Mouse (Mus musculus): ENCODE data around the gene Scgn. TPM values are rescaled to one million over a fixed set of nuclear protein-coding genes. Genes with fewer than 3 reads are reported as not detected.
A peak's percentile ranks its signal among the peaks of the same experiment; 100 is the strongest.

Scgn gene
- polyA plus RNA-seq, 1 experiment from 2014 or later, result not detected

GRCm38 (mm10) chr13:23933421-23934210 is 57.4 kb downstream of the Scgn start, which contains the start of gene Hist1h2ba:
Gene Hist1h2ba, minus strand, starts transcription at chr13:23934156.
- Histone ChIP-seq H3K9ac (replicated peaks; ENCODE audit: low read depth) (no peak within 1 kb of the TSS), H3K4me3 (ENCODE audit: low read depth, low read length) (no peak within 1 kb of the TSS), H3K27me3 (replicated peaks; ENCODE audit: insufficient read depth, low read length) (no peaks in the 10 kb centered on the region), H3K36me3 (ENCODE audit: insufficient read depth, low read length) (no peaks in the 10 kb centered on the region), H3K9me3 (ENCODE audit: low read length) (no peaks in the 10 kb centered on the region), H3K4me2 (replicated peaks; ENCODE audit: low read depth, low read length) (no peak within 1 kb of the TSS), H3K27ac (ENCODE audit: low read length) (no peak within 1 kb of the TSS), H3K4me1 (ENCODE audit: insufficient read depth, low read depth, low read length) (no peaks in the 10 kb centered on the region)
- TF ChIP-seq EP300 (IDR thresholded peaks at IDR 0.05), result no peak
- no peak for TF ChIP-seq CTCF (IDR thresholded peaks at IDR 0.05)
- 90% methylated on average over 33 of the region's 39 CpGs for WGBS
- no peak for ATAC-seq
- DNase-seq (ENCODE audit: low spot score), result no peak

GRCm38 (mm10) chr13:23930904-23931303 is 60.1 kb downstream of the Scgn start:
- H3K4me2 ChIP-seq (replicated peaks; ENCODE audit: low read depth, low read length), result peak overlapping the region; percentile 19; the same call in 1 of the 2 replicates
- H3K4me1 ChIP-seq (ENCODE audit: insufficient read depth, low read depth, low read length), result no peaks in the 10 kb centered on the region; the same call in 1 of the 2 replicates
- 63% methylated on average over 11 of the region's 11 CpGs for WGBS
- no peaks in the 10 kb centered on the region for H3K27me3 ChIP-seq (replicated peaks; ENCODE audit: insufficient read depth, low read length)
- TF ChIP-seq EP300 (IDR thresholded peaks at IDR 0.05), result no peak
- TF ChIP-seq CTCF (IDR thresholded peaks at IDR 0.05), result 0 out of 2 replicates have a peak, but pooled peaks have one; percentile 1
- DNase-seq (ENCODE audit: low spot score), result peak; percentile 36
- peak; percentile 61 for ATAC-seq
- H3K9me3 ChIP-seq (ENCODE audit: low read length), result no peaks in the 10 kb centered on the region
- no peaks in the 10 kb centered on the region for H3K36me3 ChIP-seq (ENCODE audit: insufficient read depth, low read length)
- no peak overlapping the region for H3K27ac ChIP-seq (ENCODE audit: low read length)
- no peak overlapping the region for H3K9ac ChIP-seq (replicated peaks; ENCODE audit: low read depth)
- H3K4me3 ChIP-seq (ENCODE audit: low read depth, low read length), result no peak overlapping the region

- H3K27ac ChIP-seq (ENCODE audit: low read length), result no peak overlapping the region
- H3K9ac ChIP-seq (replicated peaks; ENCODE audit: low read depth), result no peak overlapping the region
- H3K4me1 ChIP-seq (ENCODE audit: insufficient read depth, low read depth, low read length), result no peaks in the 10 kb centered on the region; the same call in 1 of the 2 replicates
- no peak overlapping the region for H3K4me3 ChIP-seq (ENCODE audit: low read depth, low read length)
- H3K9me3 ChIP-seq (ENCODE audit: low read length), result no peaks in the 10 kb centered on the region
- ATAC-seq (no peak), DNase-seq (ENCODE audit: low spot score) (no peak)
- peak overlapping the region; percentile 19; the same call in 1 of the 2 replicates for H3K4me2 ChIP-seq (replicated peaks; ENCODE audit: low read depth, low read length)
- WGBS, result 68% methylated on average over 9 of the region's 9 CpGs
- no peak for TF ChIP-seq CTCF (IDR thresholded peaks at IDR 0.05)
- TF ChIP-seq EP300 (IDR thresholded peaks at IDR 0.05), result no peak
- no peaks in the 10 kb centered on the region for H3K36me3 ChIP-seq (ENCODE audit: insufficient read depth, low read length)
- no peaks in the 10 kb centered on the region for H3K27me3 ChIP-seq (replicated peaks; ENCODE audit: insufficient read depth, low read length)
Observed at GRCm38 (mm10) chr13:23930461-23930860, 60.6 kb downstream of the Scgn start.

- ATAC-seq (peak; percentile 95), DNase-seq (ENCODE audit: low spot score) (peak; percentile 79)
- TF ChIP-seq EP300 (IDR thresholded peaks at IDR 0.05) (peak; percentile 72), CTCF (IDR thresholded peaks at IDR 0.05) (peak; percentile 25)
- H3K36me3 ChIP-seq (ENCODE audit: insufficient read depth, low read length), result no peaks in the 10 kb centered on the region
- H3K27ac ChIP-seq (ENCODE audit: low read length), result peak overlapping the region; percentile 20; the same call in 1 of the 2 replicates
- H3K4me1 ChIP-seq (ENCODE audit: insufficient read depth, low read depth, low read length), result no peaks in the 10 kb centered on the region; the same call in 1 of the 2 replicates
- peak overlapping the region; percentile 33 for H3K4me2 ChIP-seq (replicated peaks; ENCODE audit: low read depth, low read length)
- no peak overlapping the region for H3K4me3 ChIP-seq (ENCODE audit: low read depth, low read length)
- H3K9ac ChIP-seq (replicated peaks; ENCODE audit: low read depth), result no peak overlapping the region
- no peaks in the 10 kb centered on the region for H3K27me3 ChIP-seq (replicated peaks; ENCODE audit: insufficient read depth, low read length)
- WGBS, result 23% methylated on average over 3 of the region's 3 CpGs
- no peaks in the 10 kb centered on the region for H3K9me3 ChIP-seq (ENCODE audit: low read length)
Observed at GRCm38 (mm10) chr13:23928637-23929036, 62.4 kb downstream of the Scgn start.

GRCm38 (mm10) chr13:23925792-23926191 is 65.2 kb downstream of the Scgn start:
- H3K4me2 ChIP-seq (replicated peaks; ENCODE audit: low read depth, low read length), result no peak overlapping the region
- DNase-seq (ENCODE audit: low spot score) (no peak), ATAC-seq (no peak)
- H3K4me3 ChIP-seq (ENCODE audit: low read depth, low read length), result no peak overlapping the region
- no peaks in the 10 kb centered on the region for H3K27me3 ChIP-seq (replicated peaks; ENCODE audit: insufficient read depth, low read length)
- no peak overlapping the region for H3K9ac ChIP-seq (replicated peaks; ENCODE audit: low read depth)
- TF ChIP-seq CTCF (IDR thresholded peaks at IDR 0.05), result no peak
- no peak for TF ChIP-seq EP300 (IDR thresholded peaks at IDR 0.05)
- 79% methylated on average over 2 of the region's 2 CpGs for WGBS
- H3K27ac ChIP-seq (ENCODE audit: low read length), result no peak overlapping the region
- H3K4me1 ChIP-seq (ENCODE audit: insufficient read depth, low read depth, low read length), result no peaks in the 10 kb centered on the region; the same call in 1 of the 2 replicates
- H3K36me3 ChIP-seq (ENCODE audit: insufficient read depth, low read length), result no peaks in the 10 kb centered on the region
- H3K9me3 ChIP-seq (ENCODE audit: low read length), result no peaks in the 10 kb centered on the region

GRCm38 (mm10) chr13:23917674-23918073 is 73.3 kb downstream of the Scgn start:
- no peaks in the 10 kb centered on the region for H3K27me3 ChIP-seq (replicated peaks; ENCODE audit: insufficient read depth, low read length)
- ATAC-seq, result no peak
- WGBS, result 35% methylated on average over 4 of the region's 4 CpGs
- no peak overlapping the region for H3K27ac ChIP-seq (ENCODE audit: low read length)
- DNase-seq (ENCODE audit: low spot score), result peak; percentile 4
- no peak overlapping the region for H3K9ac ChIP-seq (replicated peaks; ENCODE audit: low read depth)
- H3K9me3 ChIP-seq (ENCODE audit: low read length), result no peaks in the 10 kb centered on the region
- H3K4me2 ChIP-seq (replicated peaks; ENCODE audit: low read depth, low read length), result no peak overlapping the region
- H3K4me1 ChIP-seq (ENCODE audit: insufficient read depth, low read depth, low read length), result no peaks in the 10 kb centered on the region
- TF ChIP-seq CTCF (IDR thresholded peaks at IDR 0.05), result no peak
- TF ChIP-seq EP300 (IDR thresholded peaks at IDR 0.05), result no peak
- no peaks in the 10 kb centered on the region for H3K36me3 ChIP-seq (ENCODE audit: insufficient read depth, low read length)
- H3K4me3 ChIP-seq (ENCODE audit: low read depth, low read length), result no peak overlapping the region

All from lung, postnatal 0 days (tissue).